Mouse (Mus musculus): ENCODE data around the gene Cux2.

- no peak for TF ChIP-seq POLR2A (IDR thresholded peaks at IDR 0.05; ENCODE audit: borderline replicate concordance, low read depth, low read length)
- TF ChIP-seq CTCF (IDR thresholded peaks at IDR 0.05; ENCODE audit: low read depth, low read length): peak; percentile 44
Measured at GRCm38 (mm10) chr5:122075736-122076135, 25.8 kb upstream of the Cux2 start.

Measured in bone marrow macrophage, adult 2 months (primary cell).